Mouse (Mus musculus): ENCODE measurements around the gene Mllt1. TPM values are rescaled to one million over a fixed set of nuclear protein-coding genes. Genes with fewer than 3 reads are reported as not detected.
A peak's percentile ranks its signal among the peaks of the same experiment; 100 is the strongest.

The Mllt1 gene
- total and polyA plus RNA-seq, 3 experiments, result 25.0 to 63.0 TPM; not detected in 1

DNA sequence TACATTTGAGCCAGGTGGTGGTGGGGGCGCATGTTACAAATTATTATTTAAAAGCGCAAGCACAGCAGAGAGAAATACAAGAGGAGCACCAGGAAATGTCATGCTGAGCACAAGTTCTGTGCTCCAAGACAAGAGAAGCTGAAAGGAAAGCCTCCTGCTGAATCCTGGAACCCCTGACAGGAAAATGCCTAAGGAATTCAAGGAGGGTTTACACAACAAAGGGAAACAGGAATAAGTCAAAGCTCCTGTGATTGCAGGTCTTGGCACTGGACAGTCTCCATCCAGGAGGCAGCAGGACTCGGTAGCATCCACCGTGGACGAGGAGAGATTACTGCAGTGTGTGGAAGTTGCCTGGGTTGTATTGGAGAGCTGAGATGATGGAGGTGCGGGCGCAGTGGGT is 69.1 kb downstream of the Mllt1 start:
- H3K27ac ChIP-seq (ENCODE audit: control insufficient read depth, low read depth, low read length), result no peak overlapping the region
- H3K4me3 ChIP-seq (ENCODE audit: control insufficient read depth in 1 of 2, insufficient read depth in 1 of 2, low read depth in 2 of 2, low read length in 2 of 2), result no peak overlapping the region

DNA sequence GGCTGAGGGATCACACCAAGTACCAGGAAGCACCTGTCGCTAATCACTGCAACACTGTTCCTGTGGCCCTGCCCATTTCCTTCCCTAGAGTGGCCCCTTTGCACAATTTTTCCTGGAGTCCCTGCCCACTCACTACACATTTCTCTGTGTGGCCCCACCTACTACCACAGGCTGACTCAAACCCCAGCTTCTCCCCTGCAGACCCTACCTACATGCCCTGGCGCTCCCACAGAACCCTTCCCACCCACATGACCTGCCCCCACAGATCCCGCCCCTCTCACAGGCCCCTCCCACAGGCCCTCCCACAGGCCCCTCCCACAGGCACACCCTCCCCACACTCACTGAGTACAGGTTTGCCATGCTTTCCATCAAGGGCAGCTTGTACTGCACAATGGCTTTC is 74.0 kb downstream of the Mllt1 start:
- no peaks in the 10 kb centered on the region for H3K9me3 ChIP-seq (replicated peaks; ENCODE audit: insufficient read depth, low read length)
- peaks cover 6 to 8% of the 10 kb centered on the region in 2 experiments; a peak in 3 of 4 replicates for H3K4me1 ChIP-seq (ENCODE audit: control insufficient read depth in 1 of 2, insufficient read depth in 2 of 2, low read length in 2 of 2)
- H3K79me2 ChIP-seq (ENCODE audit: control insufficient read depth, insufficient read depth, low read length, poor library complexity), result no peaks in the 10 kb centered on the region
- peak; percentile 33 for DNase-seq (ENCODE audit: low read depth, low spot score)
- no peak overlapping the region for H3K27ac ChIP-seq (ENCODE audit: control insufficient read depth, low read depth, low read length)
- no peak overlapping the region for H3K9ac ChIP-seq (ENCODE audit: control insufficient read depth, low read depth, low read length, poor library complexity, severe bottlenecking)
- TF ChIP-seq MAZ (IDR thresholded peaks at IDR 0.05; ENCODE audit: low read depth, low read length) (no peak), TBP (IDR thresholded peaks at IDR 0.05; ENCODE audit: low read depth, low read length) (no peak), EP300 (IDR thresholded peaks at IDR 0.05; ENCODE audit: low read depth in 1 of 2, low read length in 2 of 2) (no peak), CHD2 (IDR thresholded peaks at IDR 0.05; ENCODE audit: low read length) (no peak), MEF2A (IDR thresholded peaks at IDR 0.05; ENCODE audit: extremely low read depth, insufficient replicate concordance, low read depth, low read length, poor library complexity, severe bottlenecking) (no peak), E2F4 (IDR thresholded peaks at IDR 0.05; ENCODE audit: borderline replicate concordance, low read depth, low read length) (no peak), KAT2A (conservative IDR thresholded peaks at IDR 0.05; ENCODE audit: low read depth, low read length) (no peak), MYB (IDR thresholded peaks at IDR 0.05; ENCODE audit: low read depth, low read length) (no peak), CHD1 (IDR thresholded peaks at IDR 0.05; ENCODE audit: low read depth, low read length) (no peak), MXI1 (IDR thresholded peaks at IDR 0.05; ENCODE audit: low read depth, low read length) (no peak), TAL1 (IDR thresholded peaks at IDR 0.05; ENCODE audit: low read length) (no peak), BHLHE40 (IDR thresholded peaks at IDR 0.05; ENCODE audit: borderline replicate concordance, low read depth, low read length) (no peak), ELF1 (IDR thresholded peaks at IDR 0.05; ENCODE audit: low read depth, low read length) (no peak), SIN3A (IDR thresholded peaks at IDR 0.05; ENCODE audit: low read length) (no peak), HCFC1 (IDR thresholded peaks at IDR 0.05; ENCODE audit: low read depth, low read length) (no peak), NRF1 (IDR thresholded peaks at IDR 0.05; ENCODE audit: insufficient read depth, low read depth, low read length, poor library complexity, severe bottlenecking) (no peak), UBTF (IDR thresholded peaks at IDR 0.05; ENCODE audit: borderline replicate concordance, insufficient read depth, low read depth, low read length) (no peak), GABPA (IDR thresholded peaks at IDR 0.05; ENCODE audit: low read depth, low read length) (no peak), MAFK (IDR thresholded peaks at IDR 0.05; ENCODE audit: borderline replicate concordance, low read depth, low read length) (no peak), ETS1 (IDR thresholded peaks at IDR 0.05; ENCODE audit: low read depth, low read length) (no peak)
- peaks cover 0 to 5% of the 10 kb centered on the region in 2 experiments; a peak in 2 of 4 replicates for H3K36me3 ChIP-seq (ENCODE audit: control insufficient read depth in 1 of 2, insufficient read depth in 2 of 2, low read length in 2 of 2)
- H3K4me3 ChIP-seq (ENCODE audit: control insufficient read depth in 1 of 2, insufficient read depth in 1 of 2, low read depth in 2 of 2, low read length in 2 of 2), result no peak overlapping the region
- H3K27me3 ChIP-seq (ENCODE audit: control insufficient read depth in 1 of 2, insufficient read depth in 2 of 2, low read length in 2 of 2), result no peaks in the 10 kb centered on the region

More for the DNA sequence above, 69.1 kb downstream of the Mllt1 start:
- no peak for DNase-seq (ENCODE audit: low read depth, low spot score)
- H3K27me3 ChIP-seq (ENCODE audit: control insufficient read depth in 1 of 2, insufficient read depth in 2 of 2, low read length in 2 of 2), result no peaks in the 10 kb centered on the region
- peaks cover 2 to 6% of the 10 kb centered on the region in 2 experiments; a peak in 3 of 4 replicates for H3K4me1 ChIP-seq (ENCODE audit: control insufficient read depth in 1 of 2, insufficient read depth in 2 of 2, low read length in 2 of 2)
- no peaks in the 10 kb centered on the region for H3K9me3 ChIP-seq (replicated peaks; ENCODE audit: insufficient read depth, low read length)
- H3K9ac ChIP-seq (ENCODE audit: control insufficient read depth, low read depth, low read length, poor library complexity, severe bottlenecking), result no peak overlapping the region
- no peaks in the 10 kb centered on the region; a peak in 2 of 4 replicates for H3K36me3 ChIP-seq (ENCODE audit: control insufficient read depth in 1 of 2, insufficient read depth in 2 of 2, low read length in 2 of 2)
- TF ChIP-seq GATA1 (IDR thresholded peaks at IDR 0.05; ENCODE audit: low read depth, low read length) (no peak), JUND (IDR thresholded peaks at IDR 0.05; ENCODE audit: low read depth, low read length) (no peak), BHLHE40 (IDR thresholded peaks at IDR 0.05; ENCODE audit: borderline replicate concordance, low read depth, low read length) (no peak), SMC3 (IDR thresholded peaks at IDR 0.05; ENCODE audit: low read depth, low read length) (no peak), MYB (IDR thresholded peaks at IDR 0.05; ENCODE audit: low read depth, low read length) (no peak), MAZ (IDR thresholded peaks at IDR 0.05; ENCODE audit: low read depth, low read length) (no peak), TCF12 (IDR thresholded peaks at IDR 0.05; ENCODE audit: low read depth, low read length) (no peak), SIN3A (IDR thresholded peaks at IDR 0.05; ENCODE audit: low read length) (no peak), MXI1 (IDR thresholded peaks at IDR 0.05; ENCODE audit: low read depth, low read length) (no peak), TBP (IDR thresholded peaks at IDR 0.05; ENCODE audit: low read depth, low read length) (no peak), KAT2A (conservative IDR thresholded peaks at IDR 0.05; ENCODE audit: low read depth, low read length) (no peak), GABPA (IDR thresholded peaks at IDR 0.05; ENCODE audit: low read depth, low read length) (no peak), POLR2AphosphoS2 (IDR thresholded peaks at IDR 0.05; ENCODE audit: low read length) (no peak), POLR2A (IDR thresholded peaks at IDR 0.05; ENCODE audit: control insufficient read depth in 1 of 2, insufficient read depth in 1 of 2, low read depth in 1 of 2, low read length in 2 of 2, poor library complexity in 1 of 2) (no peak), HCFC1 (IDR thresholded peaks at IDR 0.05; ENCODE audit: low read depth, low read length) (no peak), MAFK (IDR thresholded peaks at IDR 0.05; ENCODE audit: borderline replicate concordance, low read depth, low read length) (no peak), ZKSCAN1 (IDR thresholded peaks at IDR 0.05; ENCODE audit: low read depth, low read length) (no peak), RCOR1 (IDR thresholded peaks at IDR 0.05; ENCODE audit: low read depth, low read length) (no peak), UBTF (IDR thresholded peaks at IDR 0.05; ENCODE audit: borderline replicate concordance, insufficient read depth, low read depth, low read length) (no peak), MAX (IDR thresholded peaks at IDR 0.05; ENCODE audit: low read length) (no peak)
- H3K79me2 ChIP-seq (ENCODE audit: control insufficient read depth, insufficient read depth, low read length, poor library complexity), result no peaks in the 10 kb centered on the region
